Mouse (Mus musculus): ENCODE results near the gene Gtf2ird2.

- TF ChIP-seq CTCF (conservative IDR thresholded peaks at IDR 0.05; ENCODE audit: insufficient read depth, insufficient read length, low read depth, low read length) (no peak), POLR2A (IDR thresholded peaks at IDR 0.05; ENCODE audit: low read depth, low read length) (no peak)
Measured at GRCm38 (mm10) chr5:134183880-134184808, at the start of gene Gtf2ird2.

Measured in kidney, adult 2 months (tissue).